30 mouse cellular contexts compared by ENCODE assay signal in genomic region chr3:130671291-130671690, GRCm38 (mm10). TPM values are rescaled to one million over a fixed set of nuclear protein-coding genes. Genes with fewer than 3 reads are reported as not detected.
DNase-seq lines count a peak whose midpoint lies in the region; ATAC-seq lines count a peak whose summit lies in the region.
"Had no signal": no experiment of that assay in that cellular context is flagged by ENCODE, and none has a peak within 500 bp of the region (broad histone marks: within the 10 kb centered on the region; RNA-seq: fewer than 3 reads in every experiment).

No protein-coding gene starts in this region.

- no peaks in the 10 kb centered on the region for H3K4me1 ChIP-seq in embryonic facial prominence, embryonic 14.5 days (ENCODE audit: control insufficient read depth, insufficient read depth, low read length)
- H3K4me1 ChIP-seq in embryonic facial prominence, embryonic 10.5 days: peaks cover 9% of the 10 kb centered on the region
- H3K4me1 ChIP-seq in limb, embryonic 13.5 days: peaks cover 10% of the 10 kb centered on the region; the same call in 1 of the 2 replicates
- H3K4me1 ChIP-seq in limb, embryonic 10.5 days: peaks cover 13% of the 10 kb centered on the region; the same call in 1 of the 2 replicates
- H3K4me1 ChIP-seq: liver, embryonic 15.5 days; megakaryocyte, embryonic 14.5 days; midbrain, embryonic 13.5 days had no signal

- no peak overlapping the region for H3K4me3 ChIP-seq in embryonic facial prominence, embryonic 14.5 days (ENCODE audit: low read depth, low read length)
- H3K4me3 ChIP-seq in embryonic facial prominence, embryonic 10.5 days: no peak overlapping the region
- no peak overlapping the region for H3K4me3 ChIP-seq in limb, embryonic 13.5 days
- H3K4me3 ChIP-seq in limb, embryonic 10.5 days: no peak overlapping the region
- H3K4me3 ChIP-seq: embryonic facial prominence, embryonic 15.5 days; liver, embryonic 15.5 days; megakaryocyte, embryonic 14.5 days; midbrain, embryonic 13.5 days had no signal

- H3K9me3 ChIP-seq in embryonic facial prominence, embryonic 14.5 days (ENCODE audit: control insufficient read depth, low read length): no peaks in the 10 kb centered on the region
- H3K9me3 ChIP-seq in embryonic facial prominence, embryonic 10.5 days: no peaks in the 10 kb centered on the region
- H3K9me3 ChIP-seq in limb, embryonic 13.5 days: no peaks in the 10 kb centered on the region
- no peaks in the 10 kb centered on the region for H3K9me3 ChIP-seq in limb, embryonic 10.5 days (replicated peaks)
- H3K9me3 ChIP-seq: embryonic facial prominence, embryonic 15.5 days; liver, embryonic 15.5 days; megakaryocyte, embryonic 14.5 days; midbrain, embryonic 13.5 days had no signal

- WGBS in embryonic facial prominence, embryonic 14.5 days: 34% methylated on average over 14 of the region's 14 CpGs
- 69% methylated on average over 14 of the region's 14 CpGs for WGBS in embryonic facial prominence, embryonic 10.5 days
- 17% methylated on average over 14 of the region's 14 CpGs for WGBS in limb, embryonic 13.5 days
- WGBS in limb, embryonic 10.5 days: 71% methylated on average over 14 of the region's 14 CpGs

- ATAC-seq in embryonic facial prominence, embryonic 14.5 days (ENCODE audit: low read depth): no peak
- peak; percentile 89 for ATAC-seq in limb, embryonic 13.5 days (ENCODE audit: low FRiP score, low read depth)
- no peak for ATAC-seq in CD4-positive, CD25-positive, alpha-beta regulatory T cell, adult 4 months
- ATAC-seq: hindbrain, embryonic 16.5 days; intestine, embryonic 16.5 days; midbrain, embryonic 13.5 days; Patski had no signal

- H3K9ac ChIP-seq in embryonic facial prominence, embryonic 14.5 days (ENCODE audit: low read depth, low read length): no peak overlapping the region
- H3K9ac ChIP-seq in limb, embryonic 13.5 days: no peak overlapping the region
- H3K9ac ChIP-seq: embryonic facial prominence, embryonic 15.5 days; liver, embryonic 15.5 days; midbrain, embryonic 13.5 days had no signal

- no peak overlapping the region for H3K4me2 ChIP-seq in embryonic facial prominence, embryonic 14.5 days (ENCODE audit: low read depth, low read length)
- H3K4me2 ChIP-seq in limb, embryonic 13.5 days (replicated peaks): 0 out of 2 replicates have a peak overlapping the region, but pooled peaks have one; percentile 16
- H3K4me2 ChIP-seq: embryonic facial prominence, embryonic 15.5 days; heart, embryonic 11.5 days; liver, embryonic 15.5 days; midbrain, embryonic 13.5 days had no signal

- peak; percentile 78 for DNase-seq in embryonic facial prominence, embryonic 14.5 days (ENCODE audit: low spot score)
- no peak for DNase-seq in embryonic facial prominence, embryonic 10.5 days (ENCODE audit: low spot score)
- DNase-seq in limb, embryonic 10.5 days (ENCODE audit: low spot score): no peak
- DNase-seq in NIH3T3 (ENCODE audit: low read depth): peak; percentile 20
- DNase-seq in adrenal gland, postnatal 25 days: peak; percentile 26
- no peak for DNase-seq in testis, postnatal 14 days (ENCODE audit: low spot score)
- DNase-seq: cerebellum, adult 2 months; cerebellum, postnatal 36 days; embryo, embryonic 11 days; gastrocnemius, postnatal 36 days; kidney, adult 9 months; kidney, postnatal 14 days; lung, postnatal 14 days; thymus, postnatal 36 days had no signal

- no peaks in the 10 kb centered on the region for H3K27me3 ChIP-seq in embryonic facial prominence, embryonic 14.5 days (replicated peaks; ENCODE audit: control insufficient read depth, insufficient read depth, low read length)
- H3K27me3 ChIP-seq in embryonic facial prominence, embryonic 10.5 days (replicated peaks; ENCODE audit: low read depth, poor library complexity, severe bottlenecking): no peaks in the 10 kb centered on the region
- no peaks in the 10 kb centered on the region for H3K27me3 ChIP-seq in limb, embryonic 13.5 days
- no peaks in the 10 kb centered on the region for H3K27me3 ChIP-seq in limb, embryonic 10.5 days (ENCODE audit: low read depth, poor library complexity, severe bottlenecking)
- H3K27me3 ChIP-seq: embryonic facial prominence, embryonic 15.5 days; liver, embryonic 15.5 days; megakaryocyte, embryonic 14.5 days; midbrain, embryonic 13.5 days; Patski had no signal

- H3K36me3 ChIP-seq in embryonic facial prominence, embryonic 14.5 days (ENCODE audit: control insufficient read depth, insufficient read depth, low read length): no peaks in the 10 kb centered on the region
- H3K36me3 ChIP-seq in embryonic facial prominence, embryonic 10.5 days (replicated peaks): no peaks in the 10 kb centered on the region
- no peaks in the 10 kb centered on the region for H3K36me3 ChIP-seq in limb, embryonic 13.5 days
- no peaks in the 10 kb centered on the region for H3K36me3 ChIP-seq in limb, embryonic 10.5 days
- H3K36me3 ChIP-seq: embryonic facial prominence, embryonic 15.5 days; liver, embryonic 15.5 days; midbrain, embryonic 13.5 days had no signal

- H3K27ac ChIP-seq in embryonic facial prominence, embryonic 14.5 days (replicated peaks; ENCODE audit: low read depth, low read length): no peak overlapping the region; the same call in 1 of the 2 replicates
- no peak overlapping the region for H3K27ac ChIP-seq in embryonic facial prominence, embryonic 10.5 days (replicated peaks)
- H3K27ac ChIP-seq in limb, embryonic 13.5 days: peak overlapping the region; percentile 45; the same call in 1 of the 2 replicates
- H3K27ac ChIP-seq in limb, embryonic 10.5 days: no peak overlapping the region
- H3K27ac ChIP-seq: embryonic facial prominence, embryonic 15.5 days; liver, embryonic 15.5 days; midbrain, embryonic 13.5 days had no signal

RNA-seq across cellular contexts. Expression of gene Ostc, which starts 38.0 kb away (rescaled TPM):
- 454 and 459 TPM in 2 replicates for polyA plus RNA-seq in embryonic facial prominence, embryonic 14.5 days (2014; fragmentation: Nextera tagmentation; extraction: Ambion mirVana)
- polyA plus RNA-seq in embryonic facial prominence, embryonic 10.5 days (2016; fragmentation: Nextera tagmentation; extraction: Ambion mirVana): 314 TPM in 2 replicates
- 480 and 491 TPM in 2 replicates for polyA plus RNA-seq in limb, embryonic 13.5 days (2015; fragmentation: Nextera tagmentation; extraction: Ambion mirVana)
- 358 and 371 TPM in 2 replicates for polyA plus RNA-seq in limb, embryonic 10.5 days (2016; fragmentation: Nextera tagmentation; extraction: Ambion mirVana)
- total RNA-seq in adrenal gland, postnatal 25 days (2021): 85.9 and 89.5 TPM in 2 replicates
- polyA plus RNA-seq in CD4-positive, CD25-positive, alpha-beta regulatory T cell, adult 4 months (2017; shearing (Covaris generic)): 100 to 1,000 TPM; 173 TPM

RNA-seq across cellular contexts. Expression of gene Etnppl, which starts 54.0 kb away (rescaled TPM):
- 0.16 and 0.22 TPM in 2 replicates for polyA plus RNA-seq in embryonic facial prominence, embryonic 14.5 days (2014; fragmentation: Nextera tagmentation; extraction: Ambion mirVana)
- 0.15 TPM in 1 of 2 replicates, not detected in the other for polyA plus RNA-seq in embryonic facial prominence, embryonic 10.5 days (2016; fragmentation: Nextera tagmentation; extraction: Ambion mirVana)
- 0.29 and 0.43 TPM in 2 replicates for polyA plus RNA-seq in limb, embryonic 13.5 days (2015; fragmentation: Nextera tagmentation; extraction: Ambion mirVana)
- not detected in 2 replicates for polyA plus RNA-seq in limb, embryonic 10.5 days (2016; fragmentation: Nextera tagmentation; extraction: Ambion mirVana)
- 0.71 and 0.76 TPM in 2 replicates for total RNA-seq in adrenal gland, postnatal 25 days (2021)
- not detected for polyA plus RNA-seq in CD4-positive, CD25-positive, alpha-beta regulatory T cell, adult 4 months (2017; shearing (Covaris generic))
- total RNA-seq: ES-E14; gastrocnemius, postnatal 36 days; monocyte, adult 5-6 weeks had no signal
- polyA plus RNA-seq: heart, embryonic 11.5 days; heart, postnatal 0 days; hindbrain, embryonic 16.5 days; limb, embryonic 11.5 days; midbrain, embryonic 13.5 days; spleen, adult 2 months; testis, adult 2 months had no signal

RNA-seq across cellular contexts. Expression of gene Rpl34, which starts 58.9 kb away (rescaled TPM):
- polyA plus RNA-seq in embryonic facial prominence, embryonic 14.5 days (2014; fragmentation: Nextera tagmentation; extraction: Ambion mirVana): 1,104 and 1,207 TPM in 2 replicates
- polyA plus RNA-seq in embryonic facial prominence, embryonic 10.5 days (2016; fragmentation: Nextera tagmentation; extraction: Ambion mirVana): 961 and 964 TPM in 2 replicates
- 877 and 879 TPM in 2 replicates for polyA plus RNA-seq in limb, embryonic 13.5 days (2015; fragmentation: Nextera tagmentation; extraction: Ambion mirVana)
- polyA plus RNA-seq in limb, embryonic 10.5 days (2016; fragmentation: Nextera tagmentation; extraction: Ambion mirVana): 949 and 1,083 TPM in 2 replicates
- total RNA-seq in adrenal gland, postnatal 25 days (2021): 602 and 744 TPM in 2 replicates
- 1,000 to 10,000 TPM; 1,591 to 2,129 TPM for polyA plus RNA-seq in CD4-positive, CD25-positive, alpha-beta regulatory T cell, adult 4 months (2017; shearing (Covaris generic))

Comparison
In these comparisons a context has a peak if more than half of its experiments do, and no peak if none do; other contexts are left out.
1. DNase-seq: peak in embryonic facial prominence, embryonic 14.5 days (single experiment), NIH3T3 (single experiment) and adrenal gland, postnatal 25 days (single experiment); none in embryonic facial prominence, embryonic 10.5 days (single experiment), limb, embryonic 10.5 days (single experiment) and testis, postnatal 14 days (single experiment).